Mouse (Mus musculus): ENCODE data around the gene Akr1d1. TPM values are rescaled to one million over a fixed set of nuclear protein-coding genes. Genes with fewer than 3 reads are reported as not detected.

The Akr1d1 gene
- total RNA-seq, 2 experiments from 2014 or later, result not detected

- no peak for DNase-seq (ENCODE audit: low spot score in 2 of 2)
Observed at GRCm38 (mm10) chr6:37563861-37564260, 33.9 kb downstream of the Akr1d1 start.

GRCm38 (mm10) chr6:37567363-37567762, 37.4 kb downstream of the Akr1d1 start:
- no peak for DNase-seq (ENCODE audit: low spot score in 2 of 2)

- DNase-seq (ENCODE audit: low spot score in 2 of 2), result no peak
Observed at GRCm38 (mm10) chr6:37571939-37572338, 42.0 kb downstream of the Akr1d1 start.

GRCm38 (mm10) chr6:37572935-37573334, 43.0 kb downstream of the Akr1d1 start:
- DNase-seq (ENCODE audit: low spot score in 2 of 2), result no peak

GRCm38 (mm10) chr6:37580476-37580875, 50.5 kb downstream of the Akr1d1 start:
- no peak for DNase-seq (ENCODE audit: low spot score in 2 of 2)

- peak; percentile 42 to 78 for DNase-seq (ENCODE audit: low spot score in 2 of 2)
Observed at GRCm38 (mm10) chr6:37589340-37589962, 59.5 kb downstream of the Akr1d1 start.

- no peak for DNase-seq (ENCODE audit: low spot score in 2 of 2)
Observed at GRCm38 (mm10) chr6:37590800-37591199, 60.8 kb downstream of the Akr1d1 start.

GRCm38 (mm10) chr6:37592101-37593032, 62.4 kb downstream of the Akr1d1 start:
- DNase-seq (ENCODE audit: low spot score in 2 of 2), result peak in 1 of 2 experiments; percentile 28

- DNase-seq (ENCODE audit: low spot score in 2 of 2), result no peak
Observed at GRCm38 (mm10) chr6:37593033-37593374, 63.0 kb downstream of the Akr1d1 start.

- DNase-seq (ENCODE audit: low spot score in 2 of 2), result no peak
Observed at GRCm38 (mm10) chr6:37593551-37594089, 63.6 kb downstream of the Akr1d1 start.

GRCm38 (mm10) chr6:37597088-37597487, 67.1 kb downstream of the Akr1d1 start:
- DNase-seq (ENCODE audit: low spot score in 2 of 2), result no peak

- DNase-seq (ENCODE audit: low spot score in 2 of 2), result no peak
Observed at GRCm38 (mm10) chr6:37598033-37598432, 68.1 kb downstream of the Akr1d1 start.

GRCm38 (mm10) chr6:37600976-37601498, 71.1 kb downstream of the Akr1d1 start:
- DNase-seq (ENCODE audit: low spot score in 2 of 2), result no peak

GRCm38 (mm10) chr6:37602857-37603765, 73.1 kb downstream of the Akr1d1 start:
- no peak for DNase-seq (ENCODE audit: low spot score in 2 of 2)

GRCm38 (mm10) chr6:37604178-37604883, 74.4 kb downstream of the Akr1d1 start:
- no peak for DNase-seq (ENCODE audit: low spot score in 2 of 2)

- DNase-seq (ENCODE audit: low spot score in 2 of 2), result no peak
Observed at GRCm38 (mm10) chr6:37604884-37605269, 74.9 kb downstream of the Akr1d1 start.

GRCm38 (mm10) chr6:37607511-37608289, 77.7 kb downstream of the Akr1d1 start:
- no peak for DNase-seq (ENCODE audit: low spot score in 2 of 2)

- no peak for DNase-seq (ENCODE audit: low spot score in 2 of 2)
Observed at GRCm38 (mm10) chr6:37612603-37613284, 82.8 kb downstream of the Akr1d1 start.

- no peak for DNase-seq (ENCODE audit: low spot score in 2 of 2)
Observed at GRCm38 (mm10) chr6:37615490-37615889, 85.5 kb downstream of the Akr1d1 start.
